Mouse (Mus musculus): ENCODE data around the gene Dnajc13.

- TF ChIP-seq RAD21 (IDR thresholded peaks at IDR 0.05; ENCODE audit: low read depth, low read length) (no peak), EP300 (IDR thresholded peaks at IDR 0.05; ENCODE audit: low read depth in 1 of 2, low read length in 2 of 2) (no peak), CTCF (IDR thresholded peaks at IDR 0.05 in 2 of 3, conservative IDR thresholded peaks at IDR 0.05 in 1 of 3; ENCODE audit: control insufficient read depth in 1 of 3, insufficient read depth in 1 of 3, low read depth in 2 of 3, low read length in 3 of 3, poor library complexity in 1 of 3, severe bottlenecking in 1 of 3) (no peak), NELFE (IDR thresholded peaks at IDR 0.05; ENCODE audit: low read depth, low read length) (no peak), POLR2A (IDR thresholded peaks at IDR 0.05; ENCODE audit: control insufficient read depth in 1 of 2, insufficient read depth in 1 of 2, low read depth in 1 of 2, low read length in 2 of 2, poor library complexity in 1 of 2) (no peak), UBTF (IDR thresholded peaks at IDR 0.05; ENCODE audit: borderline replicate concordance, insufficient read depth, low read depth, low read length) (no peak), MYC (IDR thresholded peaks at IDR 0.05; ENCODE audit: low read depth, low read length) (no peak), SIN3A (IDR thresholded peaks at IDR 0.05; ENCODE audit: low read length) (no peak), CHD2 (IDR thresholded peaks at IDR 0.05; ENCODE audit: low read length) (no peak), MAFK (IDR thresholded peaks at IDR 0.05; ENCODE audit: borderline replicate concordance, low read depth, low read length) (no peak), ZNF384 (IDR thresholded peaks at IDR 0.05; ENCODE audit: low read depth, low read length) (no peak), JUND (IDR thresholded peaks at IDR 0.05; ENCODE audit: low read depth, low read length) (no peak), MAZ (IDR thresholded peaks at IDR 0.05; ENCODE audit: low read depth, low read length) (no peak)
Measured at GRCm38 (mm10) chr9:104101458-104101857, 161.3 kb downstream of the Dnajc13 start.
